Comparison of ENCODE assay signal across 8 mouse cellular contexts in genomic region chr16:77685651-77686190, GRCm38 (mm10).
A peak's percentile ranks its signal among the peaks of the same experiment; 100 is the strongest.
DNase-seq lines count a peak whose midpoint lies in the region; ATAC-seq and TF ChIP-seq lines count a peak whose summit lies in the region.
"Had no signal": no experiment of that assay in that cellular context is flagged by ENCODE, and none has a peak within 500 bp of the region (broad histone marks: within the 10 kb centered on the region; RNA-seq: fewer than 3 reads in every experiment).

No protein-coding gene starts in this region.

- TF ChIP-seq CTCF in left cerebral cortex, adult 2 months (IDR thresholded peaks at IDR 0.05), result no peak
- TF ChIP-seq CTCF in stomach, postnatal 0 days (IDR thresholded peaks at IDR 0.05; ENCODE audit: low read depth), result no peak

- no peaks in the 10 kb centered on the region for H3K27me3 ChIP-seq in hindbrain, embryonic 15.5 days
- H3K27me3 ChIP-seq in stomach, postnatal 0 days (ENCODE audit: control insufficient read depth, insufficient read depth, low read length), result no peaks in the 10 kb centered on the region

- H3K4me2 ChIP-seq in hindbrain, embryonic 15.5 days, result peak overlapping the region; percentile 23; the same call in 1 of the 2 replicates
- H3K4me2 ChIP-seq in stomach, postnatal 0 days (replicated peaks; ENCODE audit: low read depth), result no peak overlapping the region

- no peak for DNase-seq in left cerebral cortex, adult 2 months (ENCODE audit: extremely low spot score in 1 of 2, low spot score in 2 of 2)
- DNase-seq in left cerebral cortex, postnatal 36 days (ENCODE audit: low spot score in 2 of 2), result no peak
- peak; percentile 6 to 15 for DNase-seq in adrenal gland, postnatal 36 days
- peak; percentile 53 for DNase-seq in cerebellum, adult 9-11 months
- no peak for DNase-seq in thymus, postnatal 36 days
- DNase-seq in stomach, postnatal 0 days (ENCODE audit: low spot score), result no peak

- H3K9me3 ChIP-seq in hindbrain, embryonic 15.5 days, result no peaks in the 10 kb centered on the region
- H3K9me3 ChIP-seq in stomach, postnatal 0 days (ENCODE audit: control insufficient read depth, low read length), result no peaks in the 10 kb centered on the region

- no peak for TF ChIP-seq EP300 in stomach, postnatal 0 days (optimal IDR thresholded peaks at IDR 0.05)

- H3K9ac ChIP-seq in hindbrain, embryonic 15.5 days, result no peak overlapping the region
- no peak overlapping the region for H3K9ac ChIP-seq in stomach, postnatal 0 days (ENCODE audit: low read length)

- peak overlapping the region; percentile 45; the same call in 1 of the 2 replicates for H3K27ac ChIP-seq in left cerebral cortex, adult 2 months
- H3K27ac ChIP-seq in hindbrain, embryonic 15.5 days (replicated peaks), result peak overlapping the region; percentile 63
- H3K27ac ChIP-seq in stomach, postnatal 0 days (replicated peaks), result no peak overlapping the region

- peak; percentile 91; the same call in 1 of the 2 replicates for ATAC-seq in hindbrain, embryonic 15.5 days (ENCODE audit: low FRiP score, low read depth)
- no peak for ATAC-seq in stomach, postnatal 0 days (ENCODE audit: low FRiP score, low TSS enrichment)

- intact Hi-C loops in left cerebral cortex, adult 2 months (cut with DNase I), result no loop called here
- intact Hi-C loops in left cerebral cortex, postnatal 36 days (cut with DNase I), result no loop called here

- H3K4me3 ChIP-seq in left cerebral cortex, adult 2 months, result no peak overlapping the region
- no peak overlapping the region for H3K4me3 ChIP-seq in hindbrain, embryonic 15.5 days
- no peak overlapping the region for H3K4me3 ChIP-seq in stomach, postnatal 0 days (ENCODE audit: low read depth, low read length)

- 67% methylated on average over 5 of the region's 5 CpGs for WGBS in hindbrain, embryonic 15.5 days
- 73% methylated on average over 5 of the region's 5 CpGs for WGBS in stomach, postnatal 0 days

- H3K4me1 ChIP-seq in hindbrain, embryonic 15.5 days (replicated peaks), result peaks cover 20% of the 10 kb centered on the region
- H3K4me1 ChIP-seq in stomach, postnatal 0 days (replicated peaks; ENCODE audit: control insufficient read depth, insufficient read depth), result no peaks in the 10 kb centered on the region

- H3K36me3 ChIP-seq in hindbrain, embryonic 15.5 days, result no peaks in the 10 kb centered on the region
- no peaks in the 10 kb centered on the region for H3K36me3 ChIP-seq in stomach, postnatal 0 days (ENCODE audit: control insufficient read depth, insufficient read depth, low read length)
- H3K36me3 ChIP-seq: G1E had no signal

Comparison
In these comparisons a context has a peak if more than half of its experiments do, and no peak if none do; other contexts are left out.
1. DNase-seq: peak in adrenal gland, postnatal 36 days (2 of 2) and cerebellum, adult 9-11 months (single experiment); none in left cerebral cortex, adult 2 months (0 of 2), left cerebral cortex, postnatal 36 days (0 of 2), thymus, postnatal 36 days (0 of 2) and stomach, postnatal 0 days (single experiment).